Mouse (Mus musculus) cerebellum, adult (tissue): ENCODE data around the gene Sema6d.

Experiments
- ATAC-seq: cut with Nextera tagmentation; 2 replicates; pipeline ENCODE4 v1.9.2; 2017; ENCODE audit warnings: mild to moderate bottlenecking, moderate library complexity, mixed read lengths; ENCODE audit not compliant: insufficient number of reproducible peaks, low FRiP score, low TSS enrichment

The Sema6d gene

GRCm38 (mm10) chr2:124089813-124090230 lies at the start of gene Sema6d:
Sema6d (plus strand) TSS chr2:124089969.
- ATAC-seq = peak; percentile 31; the same call in 1 of the 2 replicates

GRCm38 (mm10) chr2:124059910-124060309 lies 29.9 kb upstream of the Sema6d start:
- no peak for ATAC-seq

GRCm38 (mm10) chr2:124068380-124068779 lies 21.4 kb upstream of the Sema6d start:
- no peak for ATAC-seq

GRCm38 (mm10) chr2:124070664-124071063 lies 19.1 kb upstream of the Sema6d start:
- no peak for ATAC-seq

DNA sequence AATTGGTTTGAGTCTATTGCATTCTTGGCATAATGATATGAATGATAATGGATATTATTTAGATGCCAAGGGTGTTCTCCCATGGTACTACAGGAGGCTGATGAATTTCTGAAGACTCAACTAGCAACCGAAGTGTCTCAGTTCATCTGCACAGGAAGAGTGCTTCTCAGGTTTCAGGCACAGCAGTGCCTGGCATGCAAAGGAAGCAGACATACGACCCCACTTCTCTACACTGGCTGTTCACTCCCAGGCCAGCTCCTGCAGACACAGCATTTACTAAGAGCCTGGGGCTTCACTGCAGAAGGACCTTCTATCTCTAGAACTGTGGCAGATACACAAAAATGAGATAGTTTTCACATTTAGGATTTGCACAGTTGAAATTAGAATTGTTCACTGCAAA lies 18.4 kb upstream of the Sema6d start:
- no peak for ATAC-seq

- ATAC-seq = peak; percentile 60
Measured at GRCm38 (mm10) chr2:124090231-124091141, 717 bp downstream of the Sema6d start.

DNA sequence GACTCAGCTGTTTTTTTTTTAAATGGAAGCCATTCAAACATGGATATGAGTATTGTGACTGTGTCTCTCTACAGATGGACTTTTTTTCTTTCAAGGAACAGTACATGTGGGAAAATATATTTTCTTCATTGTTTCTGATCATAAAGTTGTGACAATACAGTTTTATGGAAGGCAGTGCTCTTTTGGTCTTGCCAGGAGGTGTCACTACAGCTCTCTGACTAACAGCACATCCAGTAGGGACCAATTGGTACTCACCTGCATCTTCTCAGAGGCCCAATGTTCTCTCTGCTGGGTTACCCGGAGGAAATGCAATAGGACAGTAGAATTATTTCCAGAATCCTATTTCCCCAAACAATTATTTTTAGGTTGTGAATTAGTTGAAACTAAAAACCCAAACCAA lies 9.9 kb downstream of the Sema6d start:
- ATAC-seq = no peak

GRCm38 (mm10) chr2:124100486-124101200 lies 10.9 kb downstream of the Sema6d start:
- ATAC-seq = peak; percentile 76; the same call in 1 of the 2 replicates

GRCm38 (mm10) chr2:124101201-124101517 lies 11.4 kb downstream of the Sema6d start:
- no peak for ATAC-seq

- ATAC-seq = no peak
Measured at GRCm38 (mm10) chr2:124101580-124101979, 11.8 kb downstream of the Sema6d start.

GRCm38 (mm10) chr2:124103277-124103676 lies 13.5 kb downstream of the Sema6d start:
- no peak for ATAC-seq

DNA sequence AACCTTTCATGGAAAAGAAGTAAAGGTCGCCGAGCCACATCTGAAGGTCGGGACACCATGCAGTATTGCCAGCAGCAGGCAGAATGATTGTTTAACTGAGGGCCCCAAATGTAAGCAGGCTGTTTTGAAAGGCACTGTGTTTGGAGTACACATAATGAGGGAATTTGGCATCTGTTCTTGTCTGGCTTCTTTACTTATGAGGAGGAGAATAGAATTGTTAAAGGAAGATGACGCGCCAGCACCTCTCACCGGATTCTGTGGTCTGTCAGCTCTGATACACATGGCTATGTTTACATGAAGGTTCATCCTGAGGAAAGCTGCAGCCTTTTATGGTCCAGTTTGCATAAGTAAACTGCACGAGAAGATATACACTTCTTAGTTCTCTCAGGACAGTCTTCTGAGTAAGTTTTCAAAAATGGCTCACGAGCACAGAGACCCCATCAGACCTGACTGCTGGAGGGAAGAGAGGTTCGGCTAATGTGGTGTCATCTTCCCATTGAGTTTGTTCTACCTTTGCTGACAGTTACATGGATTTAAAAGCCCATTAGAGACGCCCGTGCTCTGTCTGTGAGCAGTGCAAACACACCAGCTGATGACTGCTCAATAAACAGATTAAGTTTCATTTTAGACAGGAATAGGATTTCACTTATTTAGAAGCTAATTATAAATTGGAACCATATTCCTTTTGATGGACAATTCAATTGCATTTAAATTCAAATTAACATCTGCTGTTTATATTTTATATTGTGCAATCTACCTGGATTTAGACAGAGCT lies 28.9 kb downstream of the Sema6d start:
- no peak for ATAC-seq

GRCm38 (mm10) chr2:124120355-124120754 lies 30.6 kb downstream of the Sema6d start:
- ATAC-seq = no peak; the same call in 1 of the 2 replicates

DNA sequence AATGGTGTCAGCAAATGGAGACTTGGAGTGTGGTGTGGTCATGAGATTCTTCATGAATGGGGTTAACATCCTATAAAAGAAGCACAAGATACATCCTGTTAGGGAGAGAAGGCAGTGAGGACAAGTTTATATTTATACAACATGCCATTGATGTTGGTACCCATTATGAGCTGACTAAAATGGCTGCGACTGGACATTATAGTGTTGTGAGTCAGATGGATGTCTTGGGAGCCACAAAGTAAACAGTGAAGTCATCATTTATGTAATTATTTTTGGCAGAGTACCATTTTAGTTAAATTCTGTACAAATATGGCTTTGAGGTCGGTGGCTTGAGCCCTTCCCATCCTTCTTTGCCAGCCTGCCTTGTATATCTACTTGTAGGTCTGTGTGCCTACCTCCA lies 31.8 kb downstream of the Sema6d start:
- no peak for ATAC-seq

GRCm38 (mm10) chr2:124125504-124125903 lies 35.7 kb downstream of the Sema6d start:
- ATAC-seq = no peak

GRCm38 (mm10) chr2:124126853-124127252 lies 37.1 kb downstream of the Sema6d start:
- no peak for ATAC-seq

DNA sequence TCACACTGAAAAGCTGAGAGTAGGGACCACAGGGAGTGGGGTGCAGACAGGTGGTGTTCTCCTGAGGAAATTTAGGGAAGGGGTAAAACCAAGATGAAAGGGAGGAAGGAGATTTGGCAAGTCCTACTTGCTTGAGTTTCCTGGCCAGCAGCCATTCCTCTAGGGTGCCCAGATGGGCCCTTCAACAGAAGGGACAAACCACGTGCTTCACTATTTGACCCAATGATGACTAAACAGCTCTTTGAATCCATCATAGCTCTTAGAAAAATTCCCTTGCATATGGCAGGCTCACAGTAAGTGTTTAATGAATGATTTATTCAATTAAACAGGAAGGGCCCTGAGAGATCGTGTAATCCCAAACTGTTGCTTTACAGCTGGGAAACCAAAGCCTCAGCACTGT lies 41.1 kb downstream of the Sema6d start:
- ATAC-seq = 0 out of 2 replicates have a peak, but pooled peaks have one; percentile 15

DNA sequence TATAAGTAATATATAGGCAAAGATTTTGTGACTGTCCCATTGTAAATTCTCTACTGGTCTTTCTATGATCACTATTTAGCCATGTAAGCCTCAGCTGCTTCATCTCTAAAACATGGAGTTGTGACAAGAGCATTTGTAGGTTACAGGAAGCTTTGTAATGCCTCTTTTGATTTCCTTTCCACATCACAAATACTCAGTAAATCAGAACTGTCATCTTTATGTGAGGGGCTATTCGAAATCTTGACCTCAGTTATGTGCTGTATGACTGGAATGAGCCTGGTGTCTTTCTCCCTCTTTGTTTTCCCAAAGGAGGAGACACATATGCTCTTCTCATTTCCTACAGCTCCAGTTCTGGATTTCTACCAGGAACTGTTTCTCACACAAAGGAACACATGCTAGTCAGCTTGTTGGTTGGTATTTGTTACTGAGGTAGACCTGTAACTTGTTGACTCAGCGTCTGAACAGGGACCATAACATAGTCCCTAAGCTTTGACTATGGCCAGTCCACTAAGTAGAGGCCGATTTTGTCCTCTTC lies 51.8 kb downstream of the Sema6d start:
- ATAC-seq = peak; percentile 47; the same call in 1 of the 2 replicates

DNA sequence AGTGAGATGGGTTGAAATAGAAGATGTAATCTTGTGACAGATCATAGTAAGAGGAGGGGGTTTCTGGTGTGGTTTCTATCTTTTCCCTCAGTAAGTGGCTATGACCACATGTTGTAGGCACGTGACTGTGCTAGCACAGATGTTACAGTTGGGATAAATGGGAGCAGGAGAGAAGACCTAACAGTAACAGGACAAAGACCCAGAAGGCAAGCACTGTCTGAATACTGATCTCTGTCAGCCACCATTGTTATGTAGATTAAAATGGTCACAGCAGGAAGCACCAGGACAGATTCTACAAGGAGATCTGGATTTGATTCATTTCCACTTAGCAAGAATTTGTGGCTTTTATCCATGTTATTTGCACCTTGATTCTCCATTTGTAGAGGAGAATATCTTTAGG lies 55.8 kb downstream of the Sema6d start:
- no peak for ATAC-seq

DNA sequence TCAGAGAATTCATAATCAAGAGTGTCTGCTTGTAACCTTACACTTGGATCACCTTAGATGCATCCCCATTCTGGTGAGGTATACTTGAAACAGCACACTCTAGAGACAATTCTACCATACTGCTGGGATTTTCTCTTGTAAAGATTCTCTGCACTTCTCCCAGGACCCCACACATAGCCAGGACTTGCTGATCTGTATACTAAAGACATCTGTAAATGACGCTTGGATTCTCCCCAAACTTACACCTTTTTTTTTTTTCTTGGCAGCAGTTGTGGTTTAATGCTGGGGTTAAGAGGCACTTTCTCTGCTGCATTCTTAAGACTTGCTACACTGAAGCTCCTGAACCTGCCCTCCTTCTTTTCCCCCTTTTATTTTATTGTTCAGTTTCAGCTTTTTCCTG lies 68.4 kb downstream of the Sema6d start:
- no peak for ATAC-seq
